Mouse (Mus musculus) left cerebral cortex, adult 8-10 months (tissue): ENCODE measurements around the gene Pde4b. TPM values are rescaled to one million over a fixed set of nuclear protein-coding genes. Genes with fewer than 3 reads are reported as not detected.
"Not testable (repeated sequence)": the region's sequence is repeated elsewhere in the genome, so short reads cannot be mapped to it uniquely, and the experiment has no call there.

Experiments
- DNase-seq, 2 experiments: peaks; one replicate each; pipeline ENCODE4 v3.0.0; 2022; ENCODE audit warnings: low spot score in 2 of 2
- total RNA-seq, 4 experiments: library from RNA; stranded (reverse); gene quantifications; 2 replicates each; pipeline ENCODE4 v1.2.4; 2022

The Pde4b gene
- total RNA-seq, 4 experiments from 2014 or later = 130 to 148 (median 137) TPM

DNA sequence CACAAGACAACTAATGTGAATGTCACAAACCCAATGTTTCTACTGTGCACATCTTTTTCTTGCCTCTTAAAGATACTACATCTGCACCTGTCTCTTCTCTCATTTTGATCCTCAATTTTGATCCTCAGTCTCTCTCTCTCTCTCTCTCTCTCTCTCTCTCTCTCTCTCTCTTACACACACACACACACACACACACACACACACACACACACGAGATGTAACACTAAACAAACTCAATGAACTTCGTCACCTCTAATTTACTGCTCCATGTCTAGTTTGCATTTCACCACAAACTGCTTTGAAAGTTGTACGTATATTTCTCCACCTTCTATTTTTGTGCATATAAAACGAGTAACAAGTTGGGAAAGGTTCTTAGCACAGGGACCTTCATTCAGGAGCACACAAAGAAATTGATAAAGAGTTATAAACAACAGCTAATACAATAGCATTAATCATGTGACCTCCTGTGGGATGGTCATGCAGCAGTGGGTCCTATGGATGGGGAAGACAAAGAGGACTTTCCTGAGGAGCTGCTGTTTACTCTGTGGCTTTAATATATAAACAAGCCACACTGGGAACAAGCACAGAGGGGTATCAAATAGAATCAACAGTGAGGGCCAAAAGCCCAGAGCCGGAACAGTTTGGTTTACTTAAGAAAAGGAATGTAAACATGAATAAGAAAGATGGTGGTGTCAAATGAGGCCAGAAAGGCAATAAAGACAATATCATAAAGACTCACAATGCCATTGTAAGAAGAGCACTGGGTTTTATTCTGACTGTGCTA, 372.1 kb downstream of the Pde4b start:
- no peak for DNase-seq

DNA sequence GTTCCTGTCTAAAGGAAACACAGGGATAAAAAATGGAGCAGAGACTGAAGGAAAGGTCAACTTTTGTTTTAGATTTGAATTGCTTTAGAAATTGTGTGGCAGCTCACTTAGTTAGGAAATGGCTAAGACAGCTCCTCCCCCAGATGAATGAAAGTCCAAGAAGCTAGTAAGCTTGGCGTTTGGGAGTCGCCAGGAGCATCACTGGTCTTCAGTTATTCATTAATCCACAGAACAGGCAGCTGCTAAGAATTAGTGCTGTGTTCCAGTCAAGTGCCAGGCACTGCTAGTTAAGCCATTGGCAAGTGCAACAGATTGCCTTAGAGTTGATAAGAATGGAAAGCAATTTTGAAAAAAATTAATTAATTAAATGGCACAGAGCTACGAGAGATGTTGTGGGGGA, 390.8 kb downstream of the Pde4b start:
- DNase-seq = no peak

DNA sequence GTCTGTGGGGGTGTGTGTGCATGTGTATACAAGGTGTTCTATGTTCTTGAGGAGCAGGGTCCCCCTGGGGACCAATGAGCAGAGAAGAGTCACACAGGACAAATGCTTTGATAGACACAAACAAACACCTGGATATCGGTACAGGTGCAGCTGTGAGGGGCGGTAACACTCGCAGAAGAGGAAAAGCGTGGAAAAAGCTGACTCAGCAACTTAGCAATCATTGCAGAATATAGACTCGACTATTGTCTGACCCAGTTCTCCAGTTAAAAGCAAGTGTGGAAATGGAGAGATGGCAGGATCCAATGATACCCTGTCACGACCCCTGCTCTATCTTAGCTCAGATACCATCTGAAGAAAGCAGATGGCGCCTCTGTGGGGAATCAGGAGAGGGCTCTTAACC, 391.5 kb downstream of the Pde4b start:
- DNase-seq = no peak

DNA sequence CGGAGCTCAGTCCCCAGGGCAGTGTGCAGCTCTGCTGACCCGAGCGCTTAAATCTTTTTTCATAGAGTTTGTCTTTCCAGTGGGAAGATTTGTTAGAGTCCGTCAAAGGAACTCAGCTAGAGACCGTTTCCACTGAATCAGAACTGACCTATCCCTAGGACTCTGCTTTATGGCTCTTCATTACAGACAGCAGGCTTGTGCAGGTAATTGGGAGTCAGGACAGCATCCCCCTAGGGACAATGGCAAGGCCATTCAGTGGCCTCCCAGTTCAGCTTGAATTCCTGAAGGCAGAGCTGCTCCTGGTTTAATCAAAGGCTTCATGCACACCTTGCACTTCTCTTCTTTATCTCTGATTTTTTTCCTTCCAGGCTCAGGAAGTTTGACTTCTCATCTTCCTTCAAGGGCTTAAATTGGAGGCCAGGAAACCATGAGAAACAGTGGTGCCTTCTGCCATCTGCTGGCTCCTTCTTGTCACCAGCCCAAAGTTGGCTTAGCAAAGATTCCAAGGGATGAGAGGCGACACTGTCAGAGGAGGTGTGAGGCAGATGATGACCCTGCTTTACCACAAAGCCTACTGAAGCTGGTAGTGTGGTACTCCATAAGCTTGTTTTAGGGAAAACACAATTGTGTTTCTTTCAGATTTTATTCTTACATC, 393.6 kb downstream of the Pde4b start:
- DNase-seq = peak; percentile 43 to 44

DNA sequence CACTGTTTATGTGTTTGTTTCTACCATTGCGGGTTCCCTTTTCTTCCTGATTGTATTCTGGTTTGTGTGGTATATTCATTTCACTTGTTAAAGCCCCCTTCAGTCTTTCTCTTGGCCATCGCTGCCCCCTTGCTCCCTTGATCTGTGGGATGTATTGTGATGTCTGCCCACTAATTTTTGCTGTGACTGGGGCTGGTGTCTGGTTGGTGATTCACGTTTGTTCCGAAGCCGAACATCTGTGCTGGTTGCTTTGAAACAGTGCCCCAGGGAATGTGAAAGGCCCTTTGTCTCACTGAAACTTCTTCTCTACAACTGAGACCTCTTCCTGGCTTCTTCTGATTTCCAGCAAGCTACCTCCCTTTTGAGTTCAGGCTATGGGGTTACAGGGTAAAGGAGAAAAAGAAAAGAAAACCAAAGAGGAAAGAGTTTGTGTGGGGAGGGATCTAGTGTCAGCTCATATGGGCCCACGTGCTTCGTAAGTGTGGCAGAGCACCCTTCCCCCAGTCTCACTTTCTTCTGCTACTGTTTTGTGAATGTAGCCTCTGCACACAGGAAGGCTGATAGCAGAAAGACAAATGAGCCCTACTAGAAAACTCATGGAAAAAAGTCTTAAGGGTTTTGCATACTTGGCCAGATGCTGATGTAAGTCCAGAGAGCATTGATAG, 396.1 kb downstream of the Pde4b start:
- peak in 1 of 2 experiments; percentile 32 for DNase-seq

DNA sequence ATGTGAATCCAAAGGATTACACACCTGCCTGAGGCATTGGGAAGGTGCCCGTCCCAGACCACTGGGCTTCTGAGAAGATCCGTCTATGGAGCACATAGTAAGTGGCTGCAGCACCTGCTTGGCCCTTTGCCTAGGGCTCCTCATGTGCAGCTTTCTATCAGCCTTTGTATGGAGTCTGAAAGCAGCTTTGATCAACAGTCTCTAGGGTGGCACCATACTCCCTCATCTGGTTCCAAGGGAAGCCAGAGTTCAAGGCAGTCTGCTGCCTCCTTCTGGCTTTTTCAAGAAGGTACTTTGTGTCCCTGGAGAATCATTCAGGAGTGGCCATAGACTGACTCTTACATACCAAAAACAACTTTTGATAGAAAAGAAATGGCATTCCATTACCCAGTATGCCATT, 397.4 kb downstream of the Pde4b start:
- DNase-seq = peak in 1 of 2 experiments; percentile 51

DNA sequence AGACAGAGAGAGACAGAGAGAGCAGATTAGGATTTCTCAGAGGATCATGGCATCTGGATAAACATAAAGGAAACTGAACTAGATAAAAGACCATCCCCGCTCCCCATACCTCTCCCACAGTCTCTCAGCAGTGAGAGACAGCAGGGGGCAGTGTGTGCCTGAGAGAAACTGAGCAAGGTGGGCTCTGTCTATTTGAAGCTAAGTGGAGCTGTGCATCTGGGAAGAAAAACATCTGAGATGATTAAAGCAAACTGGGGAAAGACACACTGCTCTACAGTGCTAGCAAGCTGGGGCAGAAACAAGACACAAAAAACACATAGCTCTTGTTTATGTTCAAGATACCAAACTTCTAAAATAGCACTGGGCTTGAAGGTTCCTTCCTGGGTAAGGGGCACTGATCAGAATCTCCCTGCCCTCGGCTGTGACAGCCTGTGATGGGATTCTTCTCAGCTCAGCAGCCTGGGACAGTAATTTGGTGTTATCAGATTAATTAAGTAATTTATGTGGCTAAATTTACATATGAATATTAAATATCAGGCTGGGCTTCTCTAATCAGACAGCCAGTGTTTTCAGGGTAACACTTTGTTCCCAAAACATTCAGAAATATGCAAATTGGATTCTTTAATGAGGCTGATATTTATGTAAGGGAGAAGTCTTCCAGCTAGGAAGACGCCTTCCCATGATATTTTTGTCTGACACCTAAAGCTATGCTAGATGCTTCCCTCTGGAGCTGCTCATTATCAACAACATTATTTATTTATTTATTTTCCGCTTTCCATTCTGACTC, 399.0 kb downstream of the Pde4b start:
- DNase-seq = no peak

DNA sequence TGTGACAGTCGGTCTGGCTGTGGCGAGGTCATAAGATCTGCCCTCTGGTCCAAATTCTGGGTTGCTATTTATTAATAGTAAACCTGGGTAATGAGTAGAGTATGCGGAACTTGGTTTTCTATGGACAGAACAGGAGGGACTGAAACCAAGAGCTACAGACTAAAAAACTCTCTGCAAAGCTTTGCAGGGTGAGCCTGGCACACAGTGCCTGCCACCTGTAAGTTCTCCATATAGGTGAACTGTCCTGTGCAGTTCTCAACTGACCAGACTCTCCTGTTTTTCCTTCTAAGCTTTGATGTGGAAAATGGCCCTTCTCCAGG, 399.5 kb downstream of the Pde4b start:
- no peak for DNase-seq

DNA sequence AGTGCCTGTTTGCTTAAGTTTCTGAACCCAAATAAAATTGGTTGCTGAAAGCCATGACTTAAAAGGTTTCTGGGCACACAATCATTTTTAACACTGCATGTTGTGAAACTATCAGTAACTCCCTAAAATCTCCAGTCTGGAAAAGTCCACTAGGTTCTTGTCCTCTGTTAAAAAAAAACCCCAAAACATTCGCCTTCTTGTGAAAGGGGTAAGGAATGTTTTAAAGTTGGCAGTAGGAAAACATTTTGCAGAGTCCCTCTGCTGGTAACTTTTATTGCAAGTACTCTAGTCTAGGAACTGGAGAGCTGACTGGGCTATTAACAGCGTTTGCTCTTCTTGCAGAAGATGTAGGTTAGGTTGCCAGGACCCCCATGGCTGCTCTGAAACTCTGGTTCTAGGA, 400.7 kb downstream of the Pde4b start:
- no peak for DNase-seq

DNA sequence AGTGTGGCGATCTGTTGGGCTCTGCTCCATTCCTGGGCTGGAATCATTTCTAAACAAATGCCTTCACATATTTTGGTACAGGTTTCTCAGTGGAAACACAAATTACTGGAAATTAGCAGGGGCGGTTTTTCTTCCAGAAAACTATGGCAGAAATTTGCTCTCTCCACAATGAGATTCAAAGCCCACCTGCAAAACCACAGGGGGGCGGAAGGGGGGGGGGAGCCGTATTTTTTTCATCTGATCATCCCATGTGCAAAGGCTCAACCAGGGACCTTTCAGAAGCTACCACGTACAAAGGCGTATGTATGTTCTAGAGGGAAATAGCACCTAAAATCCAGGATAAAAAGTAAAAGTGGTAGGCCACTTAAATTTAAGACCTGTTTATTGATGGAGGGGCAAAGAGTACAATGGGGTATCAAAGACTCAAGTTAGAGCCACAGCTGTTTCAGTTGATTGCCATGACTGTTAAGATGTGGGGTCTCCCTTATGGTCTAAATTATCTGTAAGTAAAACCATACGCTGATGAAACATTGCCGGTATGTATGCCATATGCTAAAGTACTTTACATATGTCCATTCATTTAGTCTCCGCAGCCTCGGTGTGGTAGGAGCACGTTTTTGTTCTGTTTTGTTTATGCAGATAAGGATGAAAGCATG, 404.3 kb downstream of the Pde4b start:
- DNase-seq = no peak

DNA sequence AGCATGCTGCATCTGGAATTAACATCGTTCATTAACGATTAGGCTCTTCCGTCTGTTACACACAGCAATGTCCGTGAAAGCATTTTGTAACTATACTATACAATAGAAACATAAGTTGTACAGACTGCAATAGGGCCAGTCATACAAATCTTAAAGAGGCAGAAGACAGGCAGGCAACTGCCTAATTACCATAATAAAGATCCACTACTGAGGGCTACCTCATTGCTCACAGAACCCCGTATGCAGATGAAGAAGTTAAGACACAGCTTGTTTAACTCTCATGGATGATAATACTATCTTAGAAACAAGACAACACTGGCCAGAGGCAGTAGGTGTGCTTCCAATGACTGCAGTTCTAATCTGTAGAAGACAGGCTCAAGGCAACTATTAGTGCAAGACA, 405.6 kb downstream of the Pde4b start:
- no peak for DNase-seq

DNA sequence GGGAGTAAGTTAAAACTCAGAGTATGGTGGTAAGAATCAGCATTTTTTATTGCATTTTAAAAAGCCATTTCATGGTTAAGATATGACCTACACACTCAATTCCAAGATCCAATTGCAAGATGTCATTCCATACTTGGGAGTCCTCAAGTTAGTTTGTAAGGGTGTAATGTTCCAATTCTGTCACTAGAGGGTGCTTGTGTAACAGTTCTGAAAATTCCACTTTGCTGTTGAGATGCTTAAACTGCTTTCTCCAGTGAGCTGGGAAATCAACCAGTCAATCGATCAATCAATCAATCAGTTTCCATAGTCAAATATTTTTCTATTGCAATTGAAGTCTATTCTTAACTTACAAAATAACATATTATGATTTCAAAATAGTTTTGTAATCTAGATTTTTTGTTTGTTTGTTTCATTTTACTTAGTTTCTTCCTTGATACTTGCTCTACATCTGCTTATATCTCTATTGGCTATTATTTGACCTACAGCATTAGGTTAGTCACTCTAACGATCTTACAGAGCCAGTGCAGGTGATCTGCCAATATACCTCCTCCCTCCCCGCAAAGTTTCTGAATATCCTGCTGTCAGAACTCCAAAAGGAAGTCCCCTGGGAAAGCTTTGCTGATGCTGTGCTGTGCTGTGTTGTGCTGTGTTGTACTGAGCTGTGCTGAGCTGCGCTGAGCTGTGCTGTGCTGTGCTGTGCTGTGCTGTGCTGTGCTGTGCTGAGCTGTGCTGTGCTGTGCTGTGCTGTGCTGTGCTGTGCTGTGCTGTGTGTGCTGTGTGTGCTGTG, 406.2 kb downstream of the Pde4b start:
- DNase-seq = no peak

DNA sequence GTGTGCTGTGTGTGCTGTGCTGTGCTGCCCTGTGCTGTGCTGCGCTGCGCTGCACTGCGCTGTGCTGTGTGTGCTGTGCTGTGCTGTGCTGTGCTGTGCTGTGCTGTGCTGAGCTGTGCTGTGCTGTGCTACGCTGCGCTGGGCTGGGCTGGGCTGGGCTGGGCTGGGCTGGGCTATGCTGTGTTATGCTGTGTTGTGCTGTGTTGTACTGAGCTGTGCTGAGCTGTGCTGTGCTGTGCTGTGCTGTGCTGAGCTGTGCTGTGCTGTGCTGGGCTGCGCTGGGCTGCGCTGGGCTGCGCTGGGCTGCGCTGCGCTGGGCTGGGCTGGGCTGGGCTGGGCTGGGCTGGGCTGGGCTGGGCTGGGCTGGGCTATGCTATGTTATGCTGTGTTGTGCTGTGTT, 406.9 kb downstream of the Pde4b start:
- DNase-seq = not testable (repeated sequence)

DNA sequence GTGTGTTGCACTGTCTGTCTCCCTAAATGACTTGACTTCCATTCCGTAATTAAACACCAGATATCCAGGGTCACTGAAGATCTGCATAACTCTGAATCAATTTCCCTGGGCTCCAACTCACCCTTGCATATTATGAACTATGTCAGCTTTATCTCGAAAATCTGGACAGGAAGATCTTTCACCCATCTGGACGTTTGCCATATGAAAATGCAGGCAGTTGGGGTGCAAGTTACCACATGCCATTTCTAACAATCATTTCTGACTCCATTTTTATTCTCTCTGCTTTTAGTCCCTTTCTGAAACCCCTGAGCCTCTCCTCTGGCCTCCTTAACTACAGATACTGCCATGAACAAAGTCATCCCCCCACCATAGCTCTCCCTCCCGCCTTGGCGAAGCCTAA, 407.7 kb downstream of the Pde4b start:
- DNase-seq = no peak

DNA sequence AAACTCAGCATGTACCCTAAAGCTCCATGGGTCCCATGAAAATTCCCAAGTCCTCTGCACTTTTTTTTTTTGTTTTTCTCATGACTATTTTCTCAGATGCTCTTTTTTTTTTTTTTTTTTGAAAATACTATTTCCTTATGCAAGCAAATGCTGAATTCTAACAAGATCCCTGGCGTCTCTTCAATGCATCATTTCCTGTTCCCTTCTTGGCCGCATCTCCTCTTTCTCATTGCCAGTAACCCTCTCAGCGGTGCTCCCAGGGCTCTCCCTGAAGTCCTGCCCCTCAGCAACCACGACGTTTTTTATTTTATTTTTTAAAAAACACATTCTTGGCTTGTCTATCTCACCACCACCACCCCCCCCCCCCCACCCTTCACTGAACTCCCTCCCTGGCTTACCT, 408.1 kb downstream of the Pde4b start:
- no peak for DNase-seq

DNA sequence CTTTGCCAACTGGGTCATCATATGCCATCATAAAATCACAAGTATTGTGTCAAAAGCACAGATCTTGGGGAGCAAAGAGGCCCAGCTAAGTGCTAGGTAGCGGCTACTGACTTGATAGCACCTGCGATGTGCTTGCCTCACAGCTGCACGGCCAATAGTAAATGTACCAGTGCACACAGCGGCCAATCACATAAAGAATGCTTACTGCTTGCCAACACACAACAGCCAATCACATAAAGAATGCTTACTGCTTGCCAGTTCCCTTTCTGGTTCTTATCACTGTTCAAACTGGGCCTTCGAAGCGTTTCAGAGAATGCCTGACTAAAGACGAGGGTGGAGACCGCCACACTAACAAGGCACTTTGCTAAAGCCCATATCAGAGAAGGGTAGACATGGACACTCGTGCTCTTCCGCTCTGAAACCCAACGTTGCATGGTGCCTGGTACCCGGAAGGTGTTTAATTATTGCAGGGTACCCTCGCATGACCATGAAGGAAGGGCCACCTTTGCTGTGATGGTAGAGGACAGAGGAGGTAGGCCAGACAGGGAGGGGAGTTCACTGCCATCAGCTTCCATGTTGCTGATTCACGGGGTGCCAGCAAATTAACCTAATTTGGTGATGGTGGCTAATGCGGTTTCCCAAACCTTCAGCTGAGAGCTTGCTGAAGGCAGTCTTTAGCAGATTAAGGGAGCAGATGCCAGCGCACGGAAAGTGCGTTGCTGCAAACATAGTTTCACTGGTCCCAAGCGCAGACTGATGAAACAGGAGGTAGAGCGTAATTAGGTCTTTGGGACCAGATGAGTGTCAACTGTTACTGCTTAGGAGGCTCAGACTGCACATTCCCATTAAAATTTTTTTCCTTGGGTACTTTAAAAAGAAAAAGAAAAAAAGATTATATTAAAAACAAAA, 409.2 kb downstream of the Pde4b start:
- DNase-seq = no peak

DNA sequence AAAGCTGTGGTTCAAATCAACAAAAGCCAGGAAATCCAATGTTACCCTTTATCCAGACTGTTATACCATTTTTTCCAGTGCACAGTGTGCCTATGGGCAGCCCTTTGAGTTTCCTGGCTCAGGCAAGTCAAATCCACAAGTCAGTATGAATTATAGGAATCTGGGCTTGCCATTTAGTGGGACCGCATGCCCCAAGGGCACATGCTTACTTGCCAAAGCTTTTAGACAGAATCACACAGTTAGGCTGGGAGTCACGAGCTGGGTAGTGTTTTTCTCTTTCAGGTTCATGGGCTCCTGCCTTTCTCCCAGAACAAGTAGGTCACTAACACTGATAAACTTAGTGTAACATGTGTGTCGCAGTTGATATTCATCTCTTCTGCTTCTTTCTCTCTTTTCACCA, 409.9 kb downstream of the Pde4b start:
- DNase-seq = no peak

DNA sequence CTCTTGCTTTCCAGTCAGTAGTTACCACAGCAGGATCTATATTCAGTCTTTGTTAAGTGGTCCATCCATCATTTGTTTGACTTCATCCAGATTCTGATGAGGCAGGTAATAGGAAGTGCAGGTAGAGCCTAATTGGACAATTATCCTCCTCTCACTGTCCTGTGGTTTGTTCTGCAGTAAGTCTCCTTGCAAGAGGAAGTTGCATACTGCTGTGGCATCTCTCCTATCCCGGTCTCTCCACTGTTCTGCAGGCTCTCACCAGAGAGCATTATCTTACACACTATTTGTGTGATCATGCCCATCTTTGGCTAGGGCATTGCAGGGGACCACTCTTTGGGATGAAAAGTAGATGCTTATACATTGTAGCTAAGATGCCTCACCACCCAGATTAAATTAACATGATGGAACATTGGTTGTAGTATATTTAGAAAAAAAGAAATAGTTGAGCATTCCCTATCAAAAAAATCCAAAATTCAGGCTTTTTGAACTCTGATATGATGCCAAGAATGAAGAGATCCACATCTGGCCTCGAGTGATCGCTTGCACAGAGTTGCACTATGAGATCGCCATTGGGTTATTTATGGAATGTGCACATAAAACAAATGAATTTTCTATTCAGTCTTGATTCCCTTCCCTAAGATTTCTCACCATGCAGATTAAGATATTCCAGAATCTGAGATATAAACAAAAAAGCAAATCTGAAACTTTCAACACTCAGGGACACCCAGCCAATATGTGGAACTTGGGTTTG, 411.0 kb downstream of the Pde4b start:
- DNase-seq = no peak

DNA sequence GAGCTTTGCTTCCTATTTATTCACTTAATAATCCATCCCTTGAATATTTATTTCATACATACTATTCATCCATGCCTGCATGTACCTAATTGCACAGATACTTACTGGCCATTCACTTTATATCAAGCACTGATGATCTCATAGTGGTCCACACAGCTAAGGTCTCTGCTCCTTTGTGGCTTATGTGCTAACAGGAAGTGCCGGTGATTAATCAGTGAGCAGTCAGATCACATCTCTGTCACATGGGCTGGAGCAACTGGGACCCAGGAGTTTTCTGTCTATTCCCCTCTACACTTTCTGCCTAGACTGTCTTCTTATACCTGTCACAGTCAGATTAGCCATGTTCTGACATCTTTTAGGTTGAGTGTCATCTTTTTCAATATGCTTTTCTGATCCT, 411.6 kb downstream of the Pde4b start:
- no peak for DNase-seq
